Mouse (Mus musculus) erythroblast, embryonic 14.5 days (primary cell): ENCODE results near the gene Magi2.

Source experiments
- GATA1 ChIP-seq: IDR thresholded peaks from 2 replicates; pipeline ENCODE4 v1.6.1; 2012; ENCODE audit warnings: low read length, inconsistent platforms, mixed read lengths
- TAL1 ChIP-seq: IDR thresholded peaks from 3 replicates; pipeline ENCODE4 v1.6.1; 2012; ENCODE audit warnings: low read length, inconsistent platforms, mixed read lengths

DNA sequence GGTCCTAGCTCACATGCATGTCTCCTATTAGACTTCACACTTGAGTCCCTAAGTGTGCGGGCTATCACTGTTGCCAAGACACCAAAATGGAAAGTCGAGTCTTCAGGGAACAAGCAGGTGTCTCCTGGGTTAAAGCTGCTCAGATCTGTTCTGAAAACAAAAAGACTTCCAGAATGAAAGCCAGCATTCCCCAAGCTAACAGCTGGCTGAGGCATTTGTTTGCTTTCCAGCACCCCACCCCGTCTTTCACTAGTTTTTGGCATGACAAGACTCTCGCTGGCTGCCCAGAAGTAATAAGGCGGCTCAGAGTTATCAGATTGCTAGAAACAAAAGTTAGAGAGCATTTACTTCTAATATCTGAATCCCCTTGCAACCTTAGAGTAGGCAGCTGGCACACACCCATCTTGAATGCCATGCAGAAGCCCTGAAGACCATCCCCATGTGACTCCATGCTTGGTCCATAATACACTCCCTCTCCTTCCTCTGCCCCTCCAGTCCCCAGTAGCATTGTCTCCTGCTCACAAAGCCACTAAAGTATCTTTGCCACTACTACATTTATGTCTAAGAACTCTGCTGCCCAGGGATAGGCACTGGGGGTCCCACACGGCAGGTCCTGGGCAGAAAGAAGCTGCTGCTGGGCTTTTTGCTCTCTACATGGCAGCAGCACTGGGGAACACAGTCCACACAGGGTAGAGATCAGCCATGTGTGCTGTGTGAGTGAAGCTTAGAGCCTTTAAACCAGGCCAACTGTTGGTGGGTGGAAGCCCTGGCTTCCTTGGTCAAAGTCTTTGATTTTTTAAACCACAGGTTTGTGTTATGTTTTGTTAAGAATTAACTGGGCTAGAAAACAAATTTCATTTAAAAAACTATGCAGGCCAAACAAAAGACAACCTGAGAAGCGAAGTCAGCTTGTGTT lies 1394.0 kb downstream of the Magi2 start:
- TF ChIP-seq TAL1 (no peak), GATA1 (no peak)
